Mouse (Mus musculus): ENCODE measurements around the gene Abcc10. TPM values are rescaled to one million over a fixed set of nuclear protein-coding genes. Genes with fewer than 3 reads are reported as not detected.

The Abcc10 gene
- polyA plus RNA-seq, 1 experiment from 2014 or later: 6.6 TPM

Other genes with a start within 250 kb of the Abcc10 start
- gene Mrps18a, start 217.4 kb downstream of the Abcc10 start, polyA plus RNA-seq (2016; fragmentation: Nextera tagmentation; extraction: Ambion mirVana): 152 and 154 TPM in 2 replicates
- gene Rsph9, start 184.1 kb downstream of the Abcc10 start, polyA plus RNA-seq (2016; fragmentation: Nextera tagmentation; extraction: Ambion mirVana): 9.8 and 10.2 TPM in 2 replicates
- 36.6 and 41.0 TPM in 2 replicates for gene Mad2l1bp, start 174.8 kb downstream of the Abcc10 start, polyA plus RNA-seq (2016; fragmentation: Nextera tagmentation; extraction: Ambion mirVana)
- 33.8 and 34.9 TPM in 2 replicates for gene Gtpbp2, start 167.3 kb downstream of the Abcc10 start, polyA plus RNA-seq (2016; fragmentation: Nextera tagmentation; extraction: Ambion mirVana)
- gene Polh, start 125.7 kb downstream of the Abcc10 start, polyA plus RNA-seq (2016; fragmentation: Nextera tagmentation; extraction: Ambion mirVana): 15.1 and 15.7 TPM in 2 replicates
- gene Xpo5, start 125.6 kb downstream of the Abcc10 start, polyA plus RNA-seq (2016; fragmentation: Nextera tagmentation; extraction: Ambion mirVana): 72.7 and 77.6 TPM in 2 replicates
- gene Polr1c, start 80.3 kb downstream of the Abcc10 start, polyA plus RNA-seq (2016; fragmentation: Nextera tagmentation; extraction: Ambion mirVana): 125 and 130 TPM in 2 replicates
- 66.6 and 70.6 TPM in 2 replicates for gene Yipf3, start 80.3 kb downstream of the Abcc10 start, polyA plus RNA-seq (2016; fragmentation: Nextera tagmentation; extraction: Ambion mirVana)
- 0.67 and 0.86 TPM in 2 replicates for gene Lrrc73, start 74.8 kb downstream of the Abcc10 start, polyA plus RNA-seq (2016; fragmentation: Nextera tagmentation; extraction: Ambion mirVana)
- 60.2 and 62.6 TPM in 2 replicates for gene Tjap1, start 45.3 kb downstream of the Abcc10 start, polyA plus RNA-seq (2016; fragmentation: Nextera tagmentation; extraction: Ambion mirVana)
- gene Dlk2, start 30.9 kb downstream of the Abcc10 start, polyA plus RNA-seq (2016; fragmentation: Nextera tagmentation; extraction: Ambion mirVana): 1.5 and 2.0 TPM in 2 replicates
- 10.5 and 12.6 TPM in 2 replicates for gene Zfp318, start 55.4 kb upstream of the Abcc10 start, polyA plus RNA-seq (2016; fragmentation: Nextera tagmentation; extraction: Ambion mirVana)
- 0.77 TPM in 1 of 2 replicates, not detected in the other for gene Crip3, start 100.6 kb upstream of the Abcc10 start, polyA plus RNA-seq (2016; fragmentation: Nextera tagmentation; extraction: Ambion mirVana)
- gene Slc22a7, start 110.1 kb upstream of the Abcc10 start, polyA plus RNA-seq (2016; fragmentation: Nextera tagmentation; extraction: Ambion mirVana): not detected in 2 replicates
- gene Ttbk1, start 159.3 kb upstream of the Abcc10 start, polyA plus RNA-seq (2016; fragmentation: Nextera tagmentation; extraction: Ambion mirVana): 0.67 and 0.80 TPM in 2 replicates
- 79.9 and 81.6 TPM in 2 replicates for gene Dnph1, start 168.4 kb upstream of the Abcc10 start, polyA plus RNA-seq (2016; fragmentation: Nextera tagmentation; extraction: Ambion mirVana)
- gene Cul9, start 218.0 kb upstream of the Abcc10 start, polyA plus RNA-seq (2016; fragmentation: Nextera tagmentation; extraction: Ambion mirVana): 5.2 and 6.1 TPM in 2 replicates
- 5.6 and 7.0 TPM in 2 replicates for gene Srf, start 227.8 kb upstream of the Abcc10 start, polyA plus RNA-seq (2016; fragmentation: Nextera tagmentation; extraction: Ambion mirVana)